Mouse (Mus musculus): ENCODE results near the gene Cdhr3. TPM values are rescaled to one million over a fixed set of nuclear protein-coding genes. Genes with fewer than 3 reads are reported as not detected.

Cdhr3 gene
- polyA plus RNA-seq, 2 experiments: not detected

GRCm38 (mm10) chr12:33034343-33035088 lies 58.2 kb downstream of the Cdhr3 start:
- Histone ChIP-seq H3K36me3 (replicated peaks; ENCODE audit: control insufficient read depth, insufficient read depth, low read depth) (no peaks in the 10 kb centered on the region), H3K27ac (no peak overlapping the region), H3K4me2 (ENCODE audit: low read depth) (no peak overlapping the region), H3K9ac (replicated peaks) (no peak overlapping the region), H3K4me3 (ENCODE audit: insufficient read depth in 1 of 2, low read depth in 2 of 2, low read length in 2 of 2) (no peak overlapping the region), H3K4me1 (replicated peaks; ENCODE audit: control insufficient read depth in 2 of 2, insufficient read depth in 2 of 2, low read length in 1 of 2) (no peaks in the 10 kb centered on the region), H3K27me3 (ENCODE audit: control insufficient read depth, insufficient read depth, low read length) (no peaks in the 10 kb centered on the region; the same call in 1 of the 2 replicates), H3K9me3 (ENCODE audit: control insufficient read depth, low read length) (no peaks in the 10 kb centered on the region)
- TF ChIP-seq CTCF (IDR thresholded peaks at IDR 0.05; ENCODE audit: low read depth) (no peak), EP300 (IDR thresholded peaks at IDR 0.05; ENCODE audit: low read depth) (no peak)
- 36% methylated on average over 12 of the region's 12 CpGs for WGBS (ENCODE audit: insufficient replicate concordance)
- DNase-seq (ENCODE audit: low read depth in 3 of 3, low spot score in 3 of 3) (no peak), ATAC-seq (ENCODE audit: insufficient read depth) (no peak)

- H3K36me3 ChIP-seq (replicated peaks; ENCODE audit: control insufficient read depth, insufficient read depth, low read depth): no peaks in the 10 kb centered on the region
- ATAC-seq (ENCODE audit: insufficient read depth): no peak
- H3K4me2 ChIP-seq (ENCODE audit: low read depth): no peak overlapping the region
These were observed 59.5 kb downstream of the Cdhr3 start for GRCm38 (mm10) chr12:33033221-33033620.

GRCm38 (mm10) chr12:33030589-33030988 lies 62.1 kb downstream of the Cdhr3 start:
- no peak for DNase-seq (ENCODE audit: low read depth in 3 of 3, low spot score in 3 of 3)
- Histone ChIP-seq H3K4me3 (ENCODE audit: insufficient read depth in 1 of 2, low read depth in 2 of 2, low read length in 2 of 2) (no peak overlapping the region), H3K9ac (replicated peaks) (no peak overlapping the region), H3K27ac (no peak overlapping the region), H3K27me3 (ENCODE audit: control insufficient read depth, insufficient read depth, low read length) (no peaks in the 10 kb centered on the region; the same call in 1 of the 2 replicates), H3K4me2 (ENCODE audit: low read depth) (no peak overlapping the region), H3K9me3 (ENCODE audit: control insufficient read depth, low read length) (no peaks in the 10 kb centered on the region), H3K4me1 (replicated peaks; ENCODE audit: control insufficient read depth in 2 of 2, insufficient read depth in 2 of 2, low read length in 1 of 2) (no peaks in the 10 kb centered on the region), H3K36me3 (replicated peaks; ENCODE audit: control insufficient read depth, insufficient read depth, low read depth) (no peaks in the 10 kb centered on the region)
- no peak for ATAC-seq (ENCODE audit: insufficient read depth)
- TF ChIP-seq EP300 (IDR thresholded peaks at IDR 0.05; ENCODE audit: low read depth): no peak
- no peak for TF ChIP-seq CTCF (IDR thresholded peaks at IDR 0.05; ENCODE audit: low read depth)
- WGBS (ENCODE audit: insufficient replicate concordance): 49% methylated on average over 2 of the region's 2 CpGs

More at GRCm38 (mm10) chr12:33033221-33033620, 59.5 kb downstream of the Cdhr3 start:
- Histone ChIP-seq H3K4me1 (replicated peaks; ENCODE audit: control insufficient read depth in 2 of 2, insufficient read depth in 2 of 2, low read length in 1 of 2) (no peaks in the 10 kb centered on the region), H3K27ac (no peak overlapping the region), H3K4me3 (ENCODE audit: insufficient read depth in 1 of 2, low read depth in 2 of 2, low read length in 2 of 2) (no peak overlapping the region), H3K9me3 (ENCODE audit: control insufficient read depth, low read length) (no peaks in the 10 kb centered on the region), H3K27me3 (ENCODE audit: control insufficient read depth, insufficient read depth, low read length) (no peaks in the 10 kb centered on the region; the same call in 1 of the 2 replicates), H3K9ac (replicated peaks) (no peak overlapping the region)
- 38% methylated on average over 6 of the region's 6 CpGs for WGBS (ENCODE audit: insufficient replicate concordance)
- DNase-seq (ENCODE audit: low read depth in 3 of 3, low spot score in 3 of 3): no peak
- no peak for TF ChIP-seq CTCF (IDR thresholded peaks at IDR 0.05; ENCODE audit: low read depth)
- TF ChIP-seq EP300 (IDR thresholded peaks at IDR 0.05; ENCODE audit: low read depth): no peak

GRCm38 (mm10) chr12:33030066-33030465 lies 62.6 kb downstream of the Cdhr3 start:
- no peak overlapping the region for H3K4me3 ChIP-seq (ENCODE audit: insufficient read depth in 1 of 2, low read depth in 2 of 2, low read length in 2 of 2)
- no peaks in the 10 kb centered on the region for H3K9me3 ChIP-seq (ENCODE audit: control insufficient read depth, low read length)
- DNase-seq (ENCODE audit: low read depth in 3 of 3, low spot score in 3 of 3) (no peak), ATAC-seq (ENCODE audit: insufficient read depth) (no peak)
- no peaks in the 10 kb centered on the region for H3K27me3 ChIP-seq (ENCODE audit: control insufficient read depth, insufficient read depth, low read length)
- H3K36me3 ChIP-seq (replicated peaks; ENCODE audit: control insufficient read depth, insufficient read depth, low read depth): no peaks in the 10 kb centered on the region
- H3K27ac ChIP-seq: no peak overlapping the region
- H3K4me1 ChIP-seq (replicated peaks; ENCODE audit: control insufficient read depth in 2 of 2, insufficient read depth in 2 of 2, low read length in 1 of 2): no peaks in the 10 kb centered on the region
- TF ChIP-seq CTCF (IDR thresholded peaks at IDR 0.05; ENCODE audit: low read depth): no peak
- no peak for TF ChIP-seq EP300 (IDR thresholded peaks at IDR 0.05; ENCODE audit: low read depth)
- no peak overlapping the region for H3K9ac ChIP-seq (replicated peaks)
- H3K4me2 ChIP-seq (ENCODE audit: low read depth): no peak overlapping the region
- WGBS (ENCODE audit: insufficient replicate concordance): 61% methylated on average over 13 of the region's 13 CpGs

- no peaks in the 10 kb centered on the region for H3K36me3 ChIP-seq (replicated peaks; ENCODE audit: control insufficient read depth, insufficient read depth, low read depth)
- H3K9me3 ChIP-seq (ENCODE audit: control insufficient read depth, low read length): no peaks in the 10 kb centered on the region
- H3K27ac ChIP-seq: no peak overlapping the region
- ATAC-seq (ENCODE audit: insufficient read depth) (no peak), DNase-seq (ENCODE audit: low read depth in 3 of 3, low spot score in 3 of 3) (no peak)
- no peaks in the 10 kb centered on the region for H3K27me3 ChIP-seq (ENCODE audit: control insufficient read depth, insufficient read depth, low read length)
- 43% methylated on average over 13 of the region's 13 CpGs for WGBS (ENCODE audit: insufficient replicate concordance)
- H3K4me3 ChIP-seq (ENCODE audit: insufficient read depth in 1 of 2, low read depth in 2 of 2, low read length in 2 of 2): no peak overlapping the region
- TF ChIP-seq EP300 (IDR thresholded peaks at IDR 0.05; ENCODE audit: low read depth) (no peak), CTCF (IDR thresholded peaks at IDR 0.05; ENCODE audit: low read depth) (no peak)
- no peaks in the 10 kb centered on the region for H3K4me1 ChIP-seq (replicated peaks; ENCODE audit: control insufficient read depth in 2 of 2, insufficient read depth in 2 of 2, low read length in 1 of 2)
- no peak overlapping the region for H3K9ac ChIP-seq (replicated peaks)
- no peak overlapping the region for H3K4me2 ChIP-seq (ENCODE audit: low read depth)
These were observed 64.0 kb downstream of the Cdhr3 start for GRCm38 (mm10) chr12:33028708-33029107.

All from liver, embryonic 14.5 days (tissue).